In the genomic region with DNA sequence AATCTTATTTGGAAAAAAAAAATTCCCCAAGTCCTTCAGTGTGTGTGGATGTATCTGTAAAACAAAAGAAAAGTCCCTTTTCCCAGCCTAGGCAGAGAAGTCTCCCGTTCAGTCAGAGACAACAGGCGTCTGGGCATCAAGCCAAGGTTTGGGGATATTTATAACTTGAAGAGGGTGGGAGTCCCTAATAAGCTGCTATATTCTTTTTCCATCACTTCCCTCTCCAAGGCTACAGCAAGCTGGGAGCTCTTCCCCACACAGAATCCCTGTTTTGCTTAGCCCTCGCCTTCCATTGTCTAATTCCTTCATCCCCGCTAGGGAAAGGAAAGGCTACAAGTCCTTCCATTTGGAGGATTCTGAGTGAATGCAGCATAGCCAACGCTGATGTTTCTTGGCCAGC, we compare ENCODE assay signal across 8 mouse cellular contexts. TPM values are rescaled to one million over a fixed set of nuclear protein-coding genes. Genes with fewer than 3 reads are reported as not detected.
A peak's percentile ranks its signal among the peaks of the same experiment; 100 is the strongest.
DNase-seq lines count a peak whose midpoint lies in the region; ATAC-seq and TF ChIP-seq lines count a peak whose summit lies in the region.

A gene (plus strand): TSS at position 229 of the 400 bp plus-strand sequence.

- TF ChIP-seq POLR2A in liver, adult 2 months (IDR thresholded peaks at IDR 0.05; ENCODE audit: extremely low read depth, insufficient read depth, low read length) = no peak

- peaks cover 24% of the 10 kb centered on the region for H3K36me3 ChIP-seq in forebrain, embryonic 12.5 days (replicated peaks)
- peaks cover 25% of the 10 kb centered on the region for H3K36me3 ChIP-seq in heart, embryonic 15.5 days
- H3K36me3 ChIP-seq in liver, adult 2 months (ENCODE audit: control insufficient read depth, insufficient read depth, low read length) = peaks cover 4% of the 10 kb centered on the region; the same call in 1 of the 2 replicates
- H3K36me3 ChIP-seq in neural tube, embryonic 14.5 days (ENCODE audit: control insufficient read depth, insufficient read depth, low read length) = peaks cover 17% of the 10 kb centered on the region; the same call in 1 of the 2 replicates

- H3K9ac ChIP-seq in forebrain, embryonic 12.5 days = peak within 1 kb of the TSS; percentile 70; the same call in 1 of the 2 replicates
- peak within 1 kb of the TSS; percentile 46 for H3K9ac ChIP-seq in heart, embryonic 15.5 days
- H3K9ac ChIP-seq in liver, adult 2 months (ENCODE audit: low read depth, low read length) = peak within 1 kb of the TSS; percentile 51
- peak within 1 kb of the TSS; percentile 62 for H3K9ac ChIP-seq in neural tube, embryonic 14.5 days (replicated peaks; ENCODE audit: low read depth, low read length)

- DNase-seq in 416B (ENCODE audit: low read depth) = peak; percentile 61
- DNase-seq in adrenal gland, postnatal 25 days = peak; percentile 68
- DNase-seq in kidney, postnatal 14 days = peak; percentile 87
- peak; percentile 23 for DNase-seq in liver, adult 2 months (ENCODE audit: extremely low read depth, low read depth, low spot score)

- peak within 1 kb of the TSS; percentile 69 for H3K4me3 ChIP-seq in forebrain, embryonic 12.5 days (replicated peaks)
- peak within 1 kb of the TSS; percentile 75 for H3K4me3 ChIP-seq in heart, embryonic 15.5 days
- peak within 1 kb of the TSS; percentile 47 for H3K4me3 ChIP-seq in liver, adult 2 months (ENCODE audit: insufficient read depth, low read depth, low read length)
- H3K4me3 ChIP-seq in neural tube, embryonic 14.5 days (ENCODE audit: low read depth, low read length) = peak within 1 kb of the TSS; percentile 55

- peak within 1 kb of the TSS; percentile 94 for H3K27ac ChIP-seq in forebrain, embryonic 12.5 days
- H3K27ac ChIP-seq in heart, embryonic 15.5 days = peak within 1 kb of the TSS; percentile 98
- peak within 1 kb of the TSS; percentile 69 for H3K27ac ChIP-seq in liver, adult 2 months (replicated peaks; ENCODE audit: insufficient read depth, low read depth, low read length)
- peak within 1 kb of the TSS; percentile 88 for H3K27ac ChIP-seq in neural tube, embryonic 14.5 days (ENCODE audit: low read depth, low read length)

- ATAC-seq in forebrain, embryonic 12.5 days (ENCODE audit: low FRiP score) = peak; percentile 7; the same call in 1 of the 2 replicates
- ATAC-seq in heart, embryonic 15.5 days (replicated peaks; ENCODE audit: insufficient number of reproducible peaks, insufficient read depth, low FRiP score, low read depth) = peak; percentile 38
- no peak for ATAC-seq in neural tube, embryonic 14.5 days (ENCODE audit: low read depth)
- no peak for ATAC-seq in CD4-positive, CD25-positive, alpha-beta regulatory T cell, adult 4 months

- peaks cover 46% of the 10 kb centered on the region for H3K4me1 ChIP-seq in forebrain, embryonic 12.5 days
- H3K4me1 ChIP-seq in heart, embryonic 15.5 days (replicated peaks) = peaks cover 46% of the 10 kb centered on the region
- peaks cover 4% of the 10 kb centered on the region; the same call in 1 of the 2 replicates for H3K4me1 ChIP-seq in liver, adult 2 months (ENCODE audit: control insufficient read depth, insufficient read depth, low read length)
- H3K4me1 ChIP-seq in neural tube, embryonic 14.5 days (ENCODE audit: control insufficient read depth, insufficient read depth, low read length) = peaks cover 26% of the 10 kb centered on the region

- WGBS in forebrain, embryonic 12.5 days = 18% methylated on average over 5 of the region's 5 CpGs
- WGBS in heart, embryonic 15.5 days = 10% methylated on average over 5 of the region's 5 CpGs
- 68% methylated on average over 5 of the region's 5 CpGs for whole genome bisulfite sequencing in liver, adult 2 months
- 18% methylated on average over 5 of the region's 5 CpGs for WGBS in neural tube, embryonic 14.5 days

- peaks cover 12% of the 10 kb centered on the region for H3K27me3 ChIP-seq in forebrain, embryonic 12.5 days
- no peaks in the 10 kb centered on the region for H3K27me3 ChIP-seq in heart, embryonic 15.5 days
- no peaks in the 10 kb centered on the region for H3K27me3 ChIP-seq in liver, adult 2 months (ENCODE audit: control insufficient read depth, insufficient read depth, low read length)
- H3K27me3 ChIP-seq in neural tube, embryonic 14.5 days (ENCODE audit: control insufficient read depth, insufficient read depth, low read length) = peaks cover 7% of the 10 kb centered on the region

- H3K4me2 ChIP-seq in forebrain, embryonic 12.5 days = peak within 1 kb of the TSS; percentile 87
- H3K4me2 ChIP-seq in heart, embryonic 15.5 days = peak within 1 kb of the TSS; percentile 91
- H3K4me2 ChIP-seq in neural tube, embryonic 14.5 days (ENCODE audit: low read depth, low read length) = peak within 1 kb of the TSS; percentile 65

- peaks cover 4% of the 10 kb centered on the region; the same call in 1 of the 2 replicates for H3K79me2 ChIP-seq in liver, adult 2 months (ENCODE audit: control insufficient read depth, insufficient read depth, low read length)

- H3K9me3 ChIP-seq in forebrain, embryonic 12.5 days = peaks cover 7% of the 10 kb centered on the region
- H3K9me3 ChIP-seq in heart, embryonic 15.5 days (replicated peaks) = no peaks in the 10 kb centered on the region
- H3K9me3 ChIP-seq in neural tube, embryonic 14.5 days (ENCODE audit: control insufficient read depth, low read length) = no peaks in the 10 kb centered on the region

- TF ChIP-seq CTCF in liver, adult 2 months (IDR thresholded peaks at IDR 0.05; ENCODE audit: low read depth, low read length) = no peak

RNA-seq across cellular contexts. Expression of the gene that starts here (rescaled TPM):
- total RNA-seq in adrenal gland, postnatal 25 days (2021) = 20.0 and 22.0 TPM in 2 replicates
- polyA plus RNA-seq in forebrain, embryonic 12.5 days (2016; fragmentation: Nextera tagmentation; extraction: Ambion mirVana) = 25.8 and 38.1 TPM in 2 replicates
- 18.3 and 21.5 TPM in 2 replicates for polyA plus RNA-seq in heart, embryonic 15.5 days (2015; fragmentation: Nextera tagmentation; extraction: Ambion mirVana)
- 2.6 TPM in 2 replicates for total RNA-seq in liver, adult 2 months (2014; rRNA removed)
- 2.9 and 3.1 TPM in 2 replicates for polyA plus RNA-seq in liver, adult 2 months (2012; rRNA removed)
- polyA plus RNA-seq in neural tube, embryonic 14.5 days (2014; fragmentation: Nextera tagmentation; extraction: Ambion mirVana) = 51.3 and 51.8 TPM in 2 replicates
- polyA plus RNA-seq in CD4-positive, CD25-positive, alpha-beta regulatory T cell, adult 4 months (2017; shearing (Covaris generic)) = 10 to 100 TPM in 1 of 2 experiments, 1 to 10 TPM in 1; 9.7 to 12.3 TPM

Comparison
In these comparisons a context has a peak if more than half of its experiments do, and no peak if none do; other contexts are left out.
1. DNase-seq: peak in every context shown above with its lines; median percentile 87 in kidney, postnatal 14 days; 68 in adrenal gland, postnatal 25 days; 61 in 416B; 23 in liver, adult 2 months.
2. ATAC-seq: peak in forebrain, embryonic 12.5 days (single experiment) and heart, embryonic 15.5 days (single experiment); none in neural tube, embryonic 14.5 days (single experiment) and CD4-positive, CD25-positive, alpha-beta regulatory T cell, adult 4 months (single experiment).
3. Peak in every context shown above with its lines, with median percentiles within 50 percentile points of each other: H3K27ac ChIP-seq, H3K4me2 ChIP-seq, H3K4me3 ChIP-seq and H3K9ac ChIP-seq.